Mouse (Mus musculus) G1E (cell line): ENCODE results near the gene Gemin6.

Experiments
- CTCF ChIP-seq: IDR thresholded peaks from 2 replicates; pipeline ENCODE4 v1.5.1; 2012; ENCODE audit warnings: low read depth, low read length, inconsistent platforms, mixed read lengths
- GATA1 ChIP-seq: IDR thresholded peaks from 2 replicates; pipeline ENCODE4 v1.6.1; 2012; ENCODE audit warnings: borderline replicate concordance, low read length, inconsistent platforms, mixed read lengths
- POLR2AphosphoS5 ChIP-seq: IDR thresholded peaks from 2 replicates; pipeline ENCODE4 v1.6.1; 2012; ENCODE audit warnings: low read depth, low read length, inconsistent platforms; ENCODE audit not compliant: insufficient replicate concordance
- TAL1 ChIP-seq: conservative IDR thresholded peaks from 2 replicates; pipeline ENCODE4 v1.6.1; 2012; ENCODE audit warnings: low read depth, low read length, inconsistent platforms, mixed read lengths

DNA sequence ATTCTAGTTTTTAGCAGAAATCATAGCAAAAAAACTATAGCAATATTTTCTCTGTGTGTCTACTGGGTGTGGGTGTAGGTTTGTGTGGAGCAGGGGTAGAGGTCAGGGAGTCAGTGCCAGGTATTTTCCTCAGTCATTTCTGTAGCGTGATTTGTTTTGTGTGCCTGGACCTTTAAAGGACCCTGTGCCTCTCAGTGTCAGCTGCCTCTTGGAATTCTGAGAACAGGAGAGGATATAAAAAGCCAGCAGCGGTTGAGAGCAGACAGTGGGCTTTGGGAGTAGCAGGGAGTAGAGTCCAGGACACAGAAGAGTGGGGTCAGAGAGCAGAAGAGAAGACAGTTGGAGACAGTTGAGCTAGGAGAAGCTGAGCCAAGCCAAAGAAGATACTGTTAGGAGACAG is 4.1 kb upstream of the Gemin6 start:
- TF ChIP-seq CTCF: no peak
- no peak for TF ChIP-seq TAL1
- TF ChIP-seq GATA1: no peak
- TF ChIP-seq POLR2AphosphoS5: no peak
